Mouse (Mus musculus) ES-Bruce4 (cell line): ENCODE data around the gene Chst12. TPM values are rescaled to one million over a fixed set of nuclear protein-coding genes. Genes with fewer than 3 reads are reported as not detected.
A peak's percentile ranks its signal among the peaks of the same experiment; 100 is the strongest.

Experiments used
- H3K27ac ChIP-seq: 2 replicates; pipeline ENCODE4 v1.5.1; 2012; ENCODE audit warnings: low read length, inconsistent platforms; ENCODE audit not compliant: insufficient read depth
- H3K27me3 ChIP-seq: 2 replicates; pipeline ENCODE4 v1.6.1; 2012; ENCODE audit warnings: mild to moderate bottlenecking, low read length, inconsistent platforms; ENCODE audit not compliant: control insufficient read depth, poor library complexity, insufficient read depth, severe bottlenecking
- H3K36me3 ChIP-seq: 2 replicates; pipeline ENCODE4 v1.6.1; 2012; ENCODE audit warnings: inconsistent platforms, mild to moderate bottlenecking, low read length, moderate library complexity; ENCODE audit not compliant: control insufficient read depth, poor library complexity, insufficient read depth, severe bottlenecking
- H3K4me1 ChIP-seq: one replicate; pipeline ENCODE4 v1.8.1; 2011; ENCODE audit warnings: low read length; ENCODE audit not compliant: control insufficient read depth, insufficient read depth
- H3K4me3 ChIP-seq: 2 replicates; pipeline ENCODE4 v1.5.1; 2011; ENCODE audit warnings: low read depth, mild to moderate bottlenecking, low read length
- H3K9ac ChIP-seq: 2 replicates; pipeline ENCODE4 v1.6.1; 2012; ENCODE audit warnings: low read depth, mild to moderate bottlenecking, inconsistent platforms; ENCODE audit not compliant: poor library complexity, severe bottlenecking
- H3K9me3 ChIP-seq: replicated peaks from 2 replicates; pipeline ENCODE4 v1.6.1; 2012; ENCODE audit warnings: mild to moderate bottlenecking, low read length, inconsistent platforms; ENCODE audit not compliant: control insufficient read depth, poor library complexity, insufficient read depth, severe bottlenecking
- CTCF ChIP-seq: IDR thresholded peaks from one replicate; pipeline ENCODE4 v1.8.1; 2011; ENCODE audit warnings: low read depth, low read length
- EP300 ChIP-seq: IDR thresholded peaks from 2 replicates; pipeline ENCODE4 v1.6.1; 2011; ENCODE audit warnings: low read depth, low read length; ENCODE audit not compliant: insufficient read depth
- POLR2A ChIP-seq: IDR thresholded peaks from one replicate; pipeline ENCODE4 v1.8.1; 2011; ENCODE audit warnings: low read length; ENCODE audit not compliant: insufficient read depth
- polyA plus RNA-seq: library from polyadenylated mRNA; stranded (reverse); fragments of >200 nt; gene quantifications from 2 replicates; pipeline ENCODE4 v1.2.4, GENCODE M21; 2011; ENCODE audit warnings: low read depth; ENCODE audit not compliant: missing spikeins, insufficient read depth, insufficient read length

The Chst12 gene
- polyA plus RNA-seq, 1 experiment, result 18.5 TPM

DNA sequence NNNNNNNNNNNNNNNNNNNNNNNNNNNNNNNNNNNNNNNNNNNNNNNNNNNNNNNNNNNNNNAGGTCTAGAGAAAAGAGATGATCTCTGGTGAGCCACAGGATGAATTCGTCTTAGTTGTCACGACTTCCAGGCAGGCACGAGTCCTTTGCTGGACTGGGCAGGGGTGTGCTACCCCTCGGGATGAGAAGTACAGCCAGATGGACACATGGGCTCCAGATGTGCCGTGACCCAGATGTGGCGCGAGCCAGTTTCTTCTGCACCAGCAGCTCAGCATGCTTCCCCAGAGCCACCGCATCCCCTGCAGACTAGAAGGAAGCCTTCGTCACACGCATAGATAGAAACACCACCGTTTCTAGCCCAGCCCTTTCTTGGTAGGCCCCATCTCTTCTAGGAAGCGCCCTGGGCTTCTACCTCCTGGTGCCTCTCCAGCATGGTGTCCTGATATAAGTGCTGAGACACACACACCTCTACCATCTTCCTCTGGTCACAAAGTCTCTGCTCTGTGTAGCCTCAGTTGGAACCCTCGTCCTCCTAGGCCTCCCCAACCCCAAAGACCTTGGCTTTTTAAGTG lies 32.8 kb downstream of the Chst12 start:
- Histone ChIP-seq H3K36me3 (no peaks in the 10 kb centered on the region), H3K27ac (no peak overlapping the region), H3K9me3 (peaks cover 13% of the 10 kb centered on the region), H3K9ac (no peak overlapping the region), H3K4me1 (no peaks in the 10 kb centered on the region), H3K27me3 (no peaks in the 10 kb centered on the region), H3K4me3 (no peak overlapping the region)
- no peak for TF ChIP-seq POLR2A
- no peak for TF ChIP-seq EP300
- TF ChIP-seq CTCF, result no peak

- Histone ChIP-seq H3K9ac (no peak overlapping the region), H3K4me1 (no peaks in the 10 kb centered on the region), H3K27me3 (no peaks in the 10 kb centered on the region), H3K36me3 (no peaks in the 10 kb centered on the region), H3K9me3 (peaks cover 8% of the 10 kb centered on the region), H3K4me3 (no peak overlapping the region), H3K27ac (no peak overlapping the region)
- TF ChIP-seq CTCF (peak; percentile 96), POLR2A (no peak)
Measured at GRCm38 (mm10) chr5:140540106-140540505, 34.8 kb downstream of the Chst12 start.

- TF ChIP-seq CTCF (no peak), POLR2A (no peak), EP300 (no peak)
- H3K9ac ChIP-seq, result no peak overlapping the region
- H3K9me3 ChIP-seq, result no peaks in the 10 kb centered on the region
Measured at GRCm38 (mm10) chr5:140542811-140543575, 37.6 kb downstream of the Chst12 start.

DNA sequence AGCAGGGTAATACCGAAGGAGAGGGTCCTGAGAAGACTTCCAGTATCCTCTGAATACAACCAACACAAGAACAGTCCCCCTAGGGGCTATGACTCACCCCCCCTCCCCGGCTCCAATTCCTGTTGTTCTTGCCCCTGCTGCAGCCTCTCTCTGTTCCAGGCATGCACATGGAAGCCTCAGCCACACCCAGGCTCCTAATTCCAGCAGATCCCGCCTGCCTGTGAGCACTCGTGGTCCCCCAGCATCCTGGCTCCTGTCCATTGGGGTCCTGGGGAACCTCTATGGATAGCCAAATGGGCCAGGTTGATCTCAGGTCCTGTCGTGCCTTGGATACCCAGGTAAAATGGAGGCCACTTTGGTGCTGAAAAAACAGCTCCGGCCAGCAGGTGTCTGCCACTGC lies 40.3 kb downstream of the Chst12 start:
- Histone ChIP-seq H3K4me1 (no peaks in the 10 kb centered on the region), H3K27ac (no peak overlapping the region), H3K36me3 (no peaks in the 10 kb centered on the region), H3K9me3 (no peaks in the 10 kb centered on the region), H3K4me3 (no peak overlapping the region), H3K27me3 (no peaks in the 10 kb centered on the region), H3K9ac (no peak overlapping the region)
- TF ChIP-seq POLR2A (no peak), CTCF (no peak), EP300 (no peak)

More at GRCm38 (mm10) chr5:140542811-140543575, 37.6 kb downstream of the Chst12 start:
- Histone ChIP-seq H3K27ac (no peak overlapping the region), H3K4me3 (no peak overlapping the region), H3K36me3 (no peaks in the 10 kb centered on the region), H3K27me3 (no peaks in the 10 kb centered on the region), H3K4me1 (no peaks in the 10 kb centered on the region)

GRCm38 (mm10) chr5:140546332-140546731 lies 41.0 kb downstream of the Chst12 start:
- Histone ChIP-seq H3K27ac (no peak overlapping the region), H3K9me3 (no peaks in the 10 kb centered on the region), H3K4me1 (no peaks in the 10 kb centered on the region), H3K4me3 (no peak overlapping the region), H3K9ac (no peak overlapping the region), H3K36me3 (no peaks in the 10 kb centered on the region), H3K27me3 (no peaks in the 10 kb centered on the region)
- peak; percentile 53 for TF ChIP-seq CTCF
- no peak for TF ChIP-seq EP300

DNA sequence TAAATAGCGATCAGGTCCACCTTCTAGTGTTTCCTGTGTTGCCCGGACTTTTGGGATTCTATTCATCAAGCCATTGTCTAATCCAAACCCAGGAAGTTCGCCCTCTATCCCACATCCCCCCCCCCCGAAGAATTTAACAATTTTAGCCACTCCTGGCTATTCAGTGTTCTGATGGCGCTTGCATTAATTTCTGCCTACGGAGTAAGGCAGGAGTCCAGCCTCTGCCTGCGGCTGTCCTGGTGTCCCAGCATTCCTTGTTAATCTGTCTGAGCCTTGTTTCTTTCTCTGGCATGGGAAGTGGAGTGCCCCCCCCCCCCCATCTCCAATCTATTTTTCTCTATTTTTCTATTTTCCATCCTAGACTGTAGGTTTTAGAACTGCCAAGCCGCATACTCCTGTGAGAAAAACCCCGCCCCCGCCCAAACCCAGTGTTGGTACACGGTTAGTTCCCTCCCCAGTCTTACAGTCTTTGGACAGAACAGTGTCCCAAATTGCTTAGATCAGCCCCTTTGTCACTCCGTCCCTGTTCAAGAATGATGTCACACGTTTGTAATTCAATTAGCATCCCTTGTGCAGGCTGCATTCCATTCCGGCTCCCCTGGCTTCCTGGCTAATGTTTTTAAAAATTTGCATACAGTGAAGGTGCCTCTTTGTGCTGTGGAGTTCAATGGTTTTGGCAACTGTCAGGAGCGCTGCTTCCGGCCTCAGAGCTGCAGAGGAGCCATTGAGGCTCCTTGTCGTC lies 44.1 kb downstream of the Chst12 start:
- Histone ChIP-seq H3K9ac (no peak overlapping the region), H3K27ac (peak overlapping the region; percentile 33), H3K4me3 (no peak overlapping the region), H3K36me3 (no peaks in the 10 kb centered on the region), H3K9me3 (no peaks in the 10 kb centered on the region), H3K27me3 (no peaks in the 10 kb centered on the region), H3K4me1 (no peaks in the 10 kb centered on the region)
- TF ChIP-seq EP300, result peak; percentile 81
- TF ChIP-seq CTCF, result no peak
- TF ChIP-seq POLR2A, result no peak
